Mouse (Mus musculus): Measurements from ENCODE around the gene Tmed2. TPM values are rescaled to one million over a fixed set of nuclear protein-coding genes. Genes with fewer than 3 reads are reported as not detected.

Tmed2 gene
- polyA plus RNA-seq, 1 experiment: 105 TPM

DNA sequence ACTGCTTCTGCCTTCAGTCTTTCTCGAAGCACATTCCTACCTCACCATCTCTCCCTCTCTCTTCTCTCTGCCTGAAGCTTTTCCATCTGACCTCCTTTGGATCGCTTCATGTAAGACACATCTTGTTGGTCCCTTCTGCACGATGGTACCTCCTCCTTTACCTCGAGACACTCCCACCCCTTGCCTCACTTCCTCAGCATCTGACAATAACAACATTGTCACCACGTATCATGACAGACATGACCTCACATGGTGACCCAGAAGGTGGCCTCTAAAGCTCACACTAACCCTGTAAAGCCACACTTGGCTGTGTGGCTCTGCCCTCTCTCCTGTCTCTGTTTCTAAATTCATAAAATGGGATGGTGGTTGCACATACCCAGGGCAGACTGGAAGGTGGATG is 24.7 kb upstream of the Tmed2 start:
- no peak for TF ChIP-seq GATA1 (IDR thresholded peaks at IDR 0.05; ENCODE audit: low read length)

DNA sequence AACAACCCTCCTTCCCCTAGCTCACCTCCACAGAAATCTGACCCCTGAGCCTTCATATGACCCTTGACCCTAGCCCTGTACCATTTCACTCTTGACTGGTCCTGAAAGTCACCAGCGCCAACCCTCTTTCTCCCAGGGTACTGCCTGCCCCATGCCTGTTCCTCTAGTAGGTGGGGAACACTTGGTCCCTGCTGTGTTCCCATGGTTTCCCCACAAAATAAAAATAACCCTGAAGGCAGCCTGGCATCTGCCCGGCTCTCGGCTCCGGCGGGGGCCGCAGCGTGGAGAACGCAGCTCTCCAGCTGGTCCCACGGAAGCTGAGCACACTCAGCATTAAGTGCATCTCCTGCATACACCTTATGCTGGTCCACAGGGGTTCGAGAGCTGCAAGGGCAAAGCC is 21.8 kb upstream of the Tmed2 start:
- no peak for TF ChIP-seq GATA1 (IDR thresholded peaks at IDR 0.05; ENCODE audit: low read length)

DNA sequence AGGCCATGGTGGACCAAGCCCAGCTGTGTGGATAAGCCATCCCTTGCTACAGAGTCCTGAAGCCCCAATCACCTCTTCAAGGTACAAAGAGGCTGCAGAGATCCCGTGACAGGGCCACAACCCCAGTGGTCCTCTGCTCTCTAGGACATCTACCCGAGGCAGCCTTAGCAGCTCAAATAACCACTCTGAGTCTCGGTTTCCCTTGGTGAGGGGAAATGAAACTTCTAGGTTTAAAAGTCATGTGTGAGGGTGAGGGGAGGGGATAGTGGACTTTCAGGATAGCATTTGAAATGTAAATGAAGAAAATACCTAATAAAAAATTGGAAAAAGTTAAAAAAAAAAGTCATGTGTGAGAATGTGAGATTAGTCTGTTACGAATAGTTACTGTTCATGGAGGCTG is 18.9 kb upstream of the Tmed2 start:
- TF ChIP-seq GATA1 (IDR thresholded peaks at IDR 0.05; ENCODE audit: low read length): no peak

DNA sequence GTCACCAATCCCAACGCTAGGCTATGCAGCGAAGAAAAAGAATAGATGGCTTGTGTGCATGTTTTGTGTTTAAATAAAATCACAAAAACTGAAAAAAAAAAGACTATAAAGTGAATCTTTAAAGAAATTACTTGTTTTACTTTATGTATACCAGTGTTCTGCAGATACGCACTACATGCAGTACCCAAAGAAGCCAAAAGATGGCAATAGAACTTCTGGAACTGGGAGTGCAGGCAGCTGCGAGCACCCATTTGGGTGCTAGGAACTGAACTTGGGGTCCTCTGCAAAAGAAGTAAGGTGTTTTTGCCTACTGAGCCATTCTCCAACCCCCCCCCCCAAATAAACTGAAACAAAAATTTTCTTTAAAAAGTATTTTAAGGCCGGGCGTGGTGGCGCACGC is 17.5 kb upstream of the Tmed2 start:
- no peak for TF ChIP-seq GATA1 (IDR thresholded peaks at IDR 0.05; ENCODE audit: low read length)

DNA sequence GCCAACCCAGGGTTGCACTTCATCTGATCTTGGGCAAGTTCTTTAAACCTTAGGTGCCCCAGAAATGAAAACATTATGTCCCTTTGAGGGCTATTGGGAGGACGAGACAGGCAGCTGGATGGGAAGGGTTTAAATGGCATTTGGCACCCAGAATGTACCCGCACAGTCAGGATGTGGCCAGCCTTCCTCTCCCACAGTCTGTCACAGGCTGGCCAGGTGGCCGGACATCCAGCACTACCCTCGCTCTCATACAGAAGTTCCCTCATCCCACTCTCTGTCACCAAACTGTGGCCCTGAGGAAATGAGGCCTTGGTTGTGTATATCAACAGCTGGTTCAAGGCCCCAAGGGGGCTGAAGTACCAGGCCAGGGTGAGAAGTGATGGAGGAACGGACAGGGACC is 15.6 kb upstream of the Tmed2 start:
- no peak for TF ChIP-seq GATA1 (IDR thresholded peaks at IDR 0.05; ENCODE audit: low read length)

DNA sequence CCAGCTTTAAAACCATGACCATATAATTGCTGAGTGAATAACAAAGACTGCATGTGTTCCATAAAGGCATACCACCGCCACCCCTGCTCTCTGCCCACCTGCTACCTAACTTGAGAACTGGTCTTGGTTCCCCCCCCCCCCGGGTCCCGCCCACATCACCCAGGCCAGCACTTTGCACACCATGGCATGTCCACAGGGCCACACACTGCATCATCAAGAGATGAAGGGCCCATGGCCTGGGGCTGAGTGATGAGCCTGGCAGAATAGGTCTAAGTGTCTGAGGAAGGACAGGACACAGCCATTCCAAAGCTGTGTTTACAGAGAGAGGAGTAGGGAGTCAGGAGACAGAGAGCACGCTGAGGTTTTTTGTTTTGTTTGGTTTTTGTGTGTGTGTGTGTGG is 12.1 kb upstream of the Tmed2 start:
- no peak for TF ChIP-seq GATA1 (IDR thresholded peaks at IDR 0.05; ENCODE audit: low read length)

DNA sequence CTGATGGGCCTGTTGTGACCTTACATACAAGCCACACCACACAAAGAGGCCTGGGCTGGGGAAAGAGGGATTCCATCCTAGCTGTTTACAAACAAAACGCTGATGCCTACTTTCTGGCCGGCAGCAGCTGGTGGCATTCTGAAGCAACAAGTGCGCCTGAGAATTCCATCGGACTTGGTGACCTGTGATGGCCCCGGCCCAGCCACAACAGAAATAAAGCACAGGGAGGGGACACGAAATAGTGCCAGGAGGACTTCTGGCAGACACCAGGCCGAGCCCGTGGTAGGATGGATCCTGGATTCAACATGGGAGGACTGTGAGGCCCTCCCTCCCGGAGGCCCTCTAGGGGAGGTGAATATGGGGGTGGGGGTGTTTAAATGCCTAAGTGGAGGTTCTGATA is 11.7 kb upstream of the Tmed2 start:
- TF ChIP-seq GATA1 (IDR thresholded peaks at IDR 0.05; ENCODE audit: low read length): no peak

DNA sequence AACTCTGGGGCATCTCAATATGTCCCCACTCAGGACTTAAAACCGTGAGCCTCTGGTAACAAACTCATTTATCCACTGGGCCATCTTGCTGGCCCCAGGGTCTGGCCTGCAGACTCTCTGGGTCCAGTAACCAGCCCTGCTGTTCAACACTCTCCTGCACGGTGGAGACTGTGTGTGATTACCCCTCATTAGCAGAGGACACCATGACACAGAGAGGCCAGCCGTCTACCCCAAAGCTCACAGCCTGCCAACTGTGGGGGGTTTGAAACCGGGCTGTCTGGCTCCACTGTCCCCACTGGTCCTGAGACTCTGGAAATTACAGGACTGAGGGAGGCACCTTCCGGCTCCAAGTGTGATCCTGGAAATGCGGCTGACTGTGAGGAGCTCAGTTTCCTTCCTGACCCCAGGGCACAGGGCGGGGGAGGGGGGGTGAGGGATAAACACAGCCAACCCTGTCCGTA is 11.3 kb upstream of the Tmed2 start:
- TF ChIP-seq GATA1 (IDR thresholded peaks at IDR 0.05; ENCODE audit: low read length): no peak

DNA sequence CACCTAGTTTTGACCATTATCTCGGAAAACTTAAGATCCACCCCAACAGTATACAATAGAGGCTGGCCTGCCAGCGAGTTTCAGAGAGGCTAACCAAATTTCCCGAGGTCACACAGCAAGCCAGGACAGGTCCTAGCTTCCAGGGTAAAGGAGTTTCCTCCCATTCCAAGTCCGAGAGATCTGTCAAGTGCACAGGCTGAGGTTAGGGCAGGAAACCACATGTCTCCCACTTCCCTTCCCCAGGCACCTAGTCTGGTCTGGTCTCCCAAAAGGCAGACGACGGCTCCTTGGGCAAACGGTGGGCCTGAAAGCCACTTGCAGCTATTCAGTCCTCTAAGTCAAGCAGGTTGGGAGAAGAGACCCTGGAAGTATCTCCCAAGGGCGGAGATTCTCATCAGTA is 10.8 kb upstream of the Tmed2 start:
- TF ChIP-seq GATA1 (IDR thresholded peaks at IDR 0.05; ENCODE audit: low read length): no peak

DNA sequence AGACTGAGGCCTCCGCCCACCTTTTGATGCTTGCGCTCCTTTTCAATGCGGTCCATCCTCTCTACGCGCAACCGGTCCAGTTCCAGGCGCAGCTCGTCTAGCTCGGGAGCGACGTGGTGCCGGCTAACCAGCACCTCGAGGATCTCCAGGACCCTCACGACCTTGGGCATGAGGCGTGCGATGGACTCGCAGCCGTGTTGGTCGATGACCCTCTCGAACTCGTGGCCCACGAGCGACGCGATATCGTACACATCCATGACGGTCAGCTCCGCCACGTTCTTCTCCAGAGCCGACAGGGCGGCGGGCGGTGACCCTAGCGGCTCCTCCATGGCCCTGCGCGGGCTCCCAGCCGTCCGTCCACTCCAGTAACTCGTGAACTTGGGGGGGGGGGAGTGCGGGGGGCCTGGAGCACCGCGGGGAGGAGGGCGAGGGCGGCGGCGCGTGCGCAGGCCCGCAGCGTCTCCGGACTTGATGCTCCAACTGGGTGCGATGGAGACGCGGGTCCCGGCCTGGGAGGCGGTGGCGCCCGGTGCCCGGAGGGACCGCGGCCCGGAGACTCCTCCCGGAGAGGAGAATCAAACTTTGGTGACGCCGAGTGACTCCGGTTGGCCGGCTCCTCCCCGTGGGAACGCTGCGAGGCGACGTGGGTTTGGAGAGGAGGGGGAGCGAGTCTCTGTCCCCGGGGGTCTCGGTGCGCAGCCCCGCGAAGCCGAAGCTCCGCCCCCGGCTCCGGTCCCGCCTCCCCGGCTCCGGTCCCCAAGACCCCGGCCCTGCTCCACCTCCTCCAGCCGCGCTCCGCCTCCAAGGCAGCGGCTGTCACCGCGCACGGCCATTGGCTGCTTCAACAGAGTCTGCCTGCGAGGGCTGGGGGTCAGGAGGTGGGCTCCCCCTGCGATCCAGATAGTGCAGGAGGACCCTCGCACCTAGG is 9.6 kb upstream of the Tmed2 start, which contains the start of gene Rilpl1:
Rilpl1 (minus strand) TSS at position 737 of the 928 bp plus-strand sequence.
- TF ChIP-seq GATA1 (IDR thresholded peaks at IDR 0.05; ENCODE audit: low read length): no peak

DNA sequence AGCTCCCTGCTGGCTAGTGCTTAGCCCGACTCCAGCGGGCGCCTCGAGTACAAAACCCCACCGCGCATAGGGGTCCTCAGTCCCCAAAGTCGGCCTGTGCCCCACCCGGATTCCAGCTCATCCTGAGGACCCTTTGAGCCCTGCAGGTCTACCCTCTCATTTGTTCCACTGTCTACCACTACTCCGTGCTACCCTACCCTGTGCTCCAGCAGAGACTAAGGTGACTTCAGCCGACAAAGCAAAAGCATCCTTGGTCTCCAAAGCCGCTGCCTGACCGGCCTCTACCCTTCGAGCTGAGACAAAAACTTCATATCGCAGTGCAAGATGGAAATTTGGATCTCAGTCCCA is 8.9 kb upstream of the Tmed2 start:
- no peak for TF ChIP-seq GATA1 (IDR thresholded peaks at IDR 0.05; ENCODE audit: low read length)

DNA sequence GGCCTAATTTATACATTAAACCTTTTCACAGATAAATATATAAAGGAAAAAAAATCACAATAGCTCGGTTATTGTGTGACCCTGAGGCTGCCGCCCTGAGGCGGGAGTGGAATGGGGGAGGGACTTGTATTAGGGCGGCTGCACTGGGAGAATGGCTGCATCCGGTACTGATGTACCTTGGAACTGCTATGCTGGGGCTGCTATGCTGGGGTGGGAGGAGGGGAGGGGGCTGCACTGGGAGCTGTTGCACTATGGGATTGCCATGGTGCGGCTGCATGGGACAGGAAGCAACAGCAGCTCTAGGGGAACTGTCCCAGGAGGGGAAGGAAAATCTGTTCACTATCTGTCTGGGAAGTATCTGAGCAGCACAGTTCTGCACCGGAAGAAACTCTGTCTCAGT is 8.0 kb upstream of the Tmed2 start:
- TF ChIP-seq GATA1 (IDR thresholded peaks at IDR 0.05; ENCODE audit: low read length): no peak

DNA sequence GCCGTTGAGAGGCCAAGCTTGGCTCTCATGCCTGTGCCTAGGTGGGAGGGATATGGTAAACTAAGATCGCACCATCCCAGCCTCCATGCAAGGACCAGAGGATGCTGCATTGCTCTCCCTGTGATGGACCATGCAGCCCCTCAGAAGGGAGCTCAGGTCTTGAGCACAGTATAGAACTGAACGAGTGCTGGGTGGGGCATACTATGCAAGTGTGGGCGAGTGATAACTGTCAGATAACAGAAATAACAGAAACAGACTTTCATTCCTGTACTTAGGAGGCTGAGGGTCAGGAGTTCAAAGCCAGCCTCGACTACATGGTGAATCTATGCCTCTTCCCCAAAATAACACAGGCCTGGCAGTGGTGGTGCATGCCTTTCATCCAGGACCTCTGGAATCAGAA is 5.5 kb upstream of the Tmed2 start:
- no peak for TF ChIP-seq GATA1 (IDR thresholded peaks at IDR 0.05; ENCODE audit: low read length)

DNA sequence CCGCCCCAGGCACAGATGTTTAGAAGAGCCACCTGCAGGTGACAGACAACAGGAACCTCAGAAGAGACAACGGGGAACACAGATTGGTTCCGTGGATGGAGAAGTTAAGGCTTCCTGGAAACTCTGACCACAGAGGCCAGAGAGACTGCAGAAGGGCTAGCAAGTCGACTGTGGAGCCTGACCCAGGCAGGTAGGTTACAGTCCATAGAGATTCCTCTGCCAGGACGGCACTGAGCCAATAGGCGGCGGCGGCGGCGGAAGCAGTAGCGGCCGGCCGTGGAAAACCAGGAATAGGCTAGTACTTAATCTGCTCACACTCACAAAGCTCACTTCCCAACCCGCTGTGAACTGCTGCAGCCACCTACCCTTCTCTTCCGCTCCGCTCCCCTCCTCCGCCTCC is 3.7 kb upstream of the Tmed2 start:
- TF ChIP-seq GATA1 (IDR thresholded peaks at IDR 0.05; ENCODE audit: low read length): no peak

DNA sequence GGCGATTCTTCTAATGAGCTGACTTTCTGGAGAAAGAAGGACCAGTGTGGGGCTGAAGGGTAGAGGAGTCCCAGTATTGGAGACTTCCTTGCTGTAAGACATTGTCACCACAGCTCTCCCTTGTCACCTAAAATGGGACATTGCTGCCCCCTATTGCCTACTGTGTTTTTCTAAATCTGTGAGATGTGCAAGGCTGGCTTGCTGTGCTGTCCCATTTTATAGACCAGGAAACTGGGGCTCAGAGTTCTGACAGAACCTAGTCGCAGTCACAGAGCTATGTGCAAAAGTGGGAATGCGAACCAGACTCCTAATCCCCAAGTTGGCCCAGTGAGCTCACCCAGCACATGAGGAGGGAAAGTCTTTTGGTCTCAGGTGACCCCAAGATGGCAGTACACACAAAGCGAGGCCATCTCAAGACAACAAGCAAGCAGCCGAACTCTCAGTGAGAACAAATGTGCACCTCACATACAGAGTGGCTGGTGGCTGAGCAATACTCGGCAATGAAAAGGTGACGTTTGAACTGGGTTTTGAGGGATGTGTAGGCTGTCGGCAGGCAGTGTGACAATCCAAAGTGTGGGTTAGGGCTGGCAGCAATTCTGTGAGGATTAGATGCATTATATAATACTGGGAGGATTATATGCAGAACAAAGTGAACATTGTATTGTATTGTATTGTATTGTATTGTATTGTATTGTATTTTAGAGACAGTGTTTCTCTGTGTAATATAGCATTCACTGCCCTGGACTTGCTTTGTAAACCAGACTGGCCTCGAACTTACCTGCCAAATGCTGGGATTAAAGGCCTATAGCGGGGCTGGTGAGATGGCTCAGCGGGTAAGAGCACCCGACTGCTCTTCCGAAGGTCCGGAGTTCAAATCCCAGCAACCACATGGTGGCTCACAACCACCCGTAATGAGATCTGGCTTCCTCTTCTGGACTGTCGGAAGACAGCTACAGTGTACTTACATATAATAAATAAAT is 1.4 kb upstream of the Tmed2 start:
- no peak for TF ChIP-seq GATA1 (IDR thresholded peaks at IDR 0.05; ENCODE audit: low read length)

DNA sequence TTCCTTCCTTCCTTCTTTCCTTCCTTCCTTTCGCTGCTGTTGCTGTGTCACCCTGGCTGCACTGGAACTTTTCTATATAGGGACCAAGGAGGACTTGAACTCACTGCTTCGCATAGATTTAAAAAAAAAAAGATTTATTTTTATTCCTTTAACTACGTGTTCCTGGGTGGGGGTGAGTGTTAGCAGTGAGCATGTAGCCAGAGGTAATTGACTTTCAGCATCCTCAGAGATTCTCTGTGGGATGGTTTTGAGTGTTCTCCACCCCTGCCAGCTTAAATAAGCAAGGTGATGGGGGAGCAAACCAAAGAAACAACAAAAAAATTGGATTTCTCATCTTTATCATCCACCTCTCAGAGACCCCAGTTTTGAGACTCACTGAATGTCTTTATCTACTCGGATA is 590 bp upstream of the Tmed2 start:
- TF ChIP-seq GATA1 (IDR thresholded peaks at IDR 0.05; ENCODE audit: low read length): no peak

Data from G1E-ER4 (cell line).